Mouse (Mus musculus) G1E (cell line): ENCODE results near the gene Coro2b.

Source experiments
- CTCF ChIP-seq: IDR thresholded peaks from 2 replicates; pipeline ENCODE4 v1.5.1; 2012; ENCODE audit warnings: low read depth, low read length, inconsistent platforms, mixed read lengths
- POLR2AphosphoS5 ChIP-seq: IDR thresholded peaks from 2 replicates; pipeline ENCODE4 v1.6.1; 2012; ENCODE audit warnings: low read depth, low read length, inconsistent platforms; ENCODE audit not compliant: insufficient replicate concordance
- TAL1 ChIP-seq: conservative IDR thresholded peaks from 2 replicates; pipeline ENCODE4 v1.6.1; 2012; ENCODE audit warnings: low read depth, low read length, inconsistent platforms, mixed read lengths

GRCm38 (mm10) chr9:62438755-62439101 is 98.1 kb downstream of the Coro2b start:
- TF ChIP-seq CTCF = no peak
- no peak for TF ChIP-seq POLR2AphosphoS5
- no peak for TF ChIP-seq TAL1
